Mouse (Mus musculus) left cerebral cortex, postnatal 14 days (tissue): ENCODE measurements at regions not wholly inside any gene's neighbourhood (a gene's known extent, or its start where the extent isn't known, plus 50 kb on each side); places are given as distances from the start of the nearest gene placed in this dataset.

Experiments
- DNase-seq, 2 experiments: peaks; one replicate each; pipeline ENCODE4 v3.0.0; 2021 to 2022; ENCODE audit warnings: low spot score in 2 of 2, mixed read lengths in 1 of 2
- intact Hi-C: fragments of 180-260 bp; cut with DNase I; formaldehyde crosslinking; loops from one replicate; pipeline ENCODE4 v1.15.1; 2025

GRCm38 (mm10) chr3:58124886-58125285, 277.0 kb upstream of the Pfn2 start:
- DNase-seq: no peak
- intact Hi-C loops: no loop called here

DNA sequence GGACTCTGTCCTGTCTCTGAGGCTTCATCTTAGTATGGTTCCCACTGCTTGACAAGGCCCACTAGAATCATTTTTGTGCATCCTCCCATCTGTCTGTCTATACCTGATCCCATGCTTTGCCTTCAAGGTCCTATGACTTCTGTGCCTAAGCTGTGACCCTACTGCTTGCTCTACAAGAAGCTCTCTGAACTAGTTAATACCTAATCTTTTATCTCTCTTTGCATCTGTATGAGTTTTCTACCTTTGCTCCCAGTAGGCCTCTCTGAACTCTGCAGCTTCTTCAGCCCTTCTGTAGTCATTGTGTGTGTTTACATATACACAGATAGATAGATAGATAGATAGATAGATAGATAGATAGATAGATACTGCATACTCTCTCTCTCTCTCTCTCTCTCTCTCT, 279.1 kb upstream of the Pfn2 start:
- DNase-seq: no peak
- intact Hi-C loops: no loop called here

GRCm38 (mm10) chr3:58128059-58128458, 280.2 kb upstream of the Pfn2 start:
- no peak for DNase-seq
- intact Hi-C loops: no loop called here

DNA sequence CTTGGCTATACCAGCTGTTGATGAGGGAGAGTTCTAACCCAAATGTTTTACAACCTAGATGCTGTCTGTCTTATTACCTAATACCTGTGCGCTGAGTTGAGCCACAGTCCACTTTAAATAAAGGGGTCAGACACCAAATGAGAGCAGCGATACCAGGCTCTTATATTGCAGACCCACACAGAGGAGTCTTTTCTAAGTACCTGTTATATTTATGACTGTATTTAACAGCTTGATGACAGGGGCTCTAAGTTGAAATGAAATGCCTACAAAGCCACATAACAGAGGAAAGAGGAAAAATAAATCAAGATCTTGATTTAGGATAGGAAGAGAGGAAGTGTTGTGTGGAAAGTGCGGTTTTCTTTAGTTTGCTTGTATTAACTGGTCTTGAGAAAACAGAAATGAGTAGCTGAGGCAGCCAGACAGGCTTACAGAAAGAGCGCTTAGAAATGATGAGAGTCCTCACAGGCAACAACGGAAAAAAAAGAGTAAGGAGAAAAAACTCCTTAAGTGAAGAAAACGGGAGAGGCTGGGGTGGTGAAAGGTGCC, 281.6 kb upstream of the Pfn2 start:
- intact Hi-C loops: no loop called here
- DNase-seq: no peak

- intact Hi-C loops: no loop called here
Measured at GRCm38 (mm10) chr3:58135607-58136365, 278.7 kb upstream of the Tsc22d2 start.

GRCm38 (mm10) chr3:58138726-58139585, 275.6 kb upstream of the Tsc22d2 start:
- peak in 1 of 2 experiments; percentile 52 for DNase-seq
- intact Hi-C loops: no loop called here

More at GRCm38 (mm10) chr3:58135607-58136365, 278.7 kb upstream of the Tsc22d2 start:
- DNase-seq: no peak

DNA sequence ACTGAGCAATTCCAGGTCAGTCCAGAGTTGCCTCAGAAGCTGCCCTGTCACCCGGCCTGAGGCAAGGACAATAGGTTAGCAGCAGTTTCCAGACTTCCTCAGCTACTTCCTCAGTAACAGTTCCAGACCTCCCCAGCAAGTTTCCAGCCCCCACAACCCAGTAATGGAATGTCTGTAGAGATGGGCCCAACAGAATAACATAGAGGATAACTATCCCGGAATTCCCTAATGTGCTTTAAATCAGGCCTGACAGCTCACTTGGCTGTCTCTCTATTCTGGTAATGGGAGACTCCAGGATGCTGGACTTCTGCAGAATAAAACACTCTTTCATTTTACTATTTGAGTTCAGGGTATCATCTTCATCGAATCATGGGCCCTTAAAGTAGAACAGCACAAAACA, 268.4 kb upstream of the Tsc22d2 start:
- no peak for DNase-seq
- intact Hi-C loops: no loop called here

- no peak for DNase-seq
- intact Hi-C loops: no loop called here
Measured at GRCm38 (mm10) chr3:58146762-58147161, 267.8 kb upstream of the Tsc22d2 start.

- intact Hi-C loops: no loop called here
- peak in 1 of 2 experiments; percentile 25 for DNase-seq
Measured at GRCm38 (mm10) chr3:58153141-58153540, 261.4 kb upstream of the Tsc22d2 start.

GRCm38 (mm10) chr3:58153874-58154756, 260.4 kb upstream of the Tsc22d2 start:
- DNase-seq: no peak
- intact Hi-C loops: no loop called here

DNA sequence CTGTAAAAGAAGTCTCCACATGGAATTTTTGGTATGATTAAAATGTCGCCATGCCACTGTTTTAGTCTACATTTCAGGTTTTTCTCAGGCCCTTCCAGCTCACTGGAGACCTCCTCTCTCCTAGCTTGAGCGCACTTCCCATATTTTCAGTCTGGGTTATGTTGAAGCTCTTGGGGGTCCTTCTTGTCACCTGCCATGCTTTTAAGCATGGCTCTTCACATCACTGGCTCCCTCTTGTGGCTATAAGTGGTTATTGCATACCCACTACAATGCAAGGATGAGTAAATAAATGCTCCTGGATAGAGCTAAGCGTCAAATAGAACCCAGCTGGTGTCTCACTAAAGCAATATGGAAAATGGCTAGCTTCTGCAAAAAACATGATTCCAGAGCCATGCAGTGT, 255.1 kb upstream of the Tsc22d2 start:
- intact Hi-C loops: no loop called here

GRCm38 (mm10) chr3:58162238-58162637, 252.3 kb upstream of the Tsc22d2 start:
- DNase-seq: no peak
- intact Hi-C loops: loop anchor here (2.0 kb wide), 2 partner anchors 253 to 329 kb away; partner anchors contain the start of gene Tsc22d2

More for the DNA sequence above, 255.1 kb upstream of the Tsc22d2 start:
- DNase-seq: peak; percentile 49 to 65

DNA sequence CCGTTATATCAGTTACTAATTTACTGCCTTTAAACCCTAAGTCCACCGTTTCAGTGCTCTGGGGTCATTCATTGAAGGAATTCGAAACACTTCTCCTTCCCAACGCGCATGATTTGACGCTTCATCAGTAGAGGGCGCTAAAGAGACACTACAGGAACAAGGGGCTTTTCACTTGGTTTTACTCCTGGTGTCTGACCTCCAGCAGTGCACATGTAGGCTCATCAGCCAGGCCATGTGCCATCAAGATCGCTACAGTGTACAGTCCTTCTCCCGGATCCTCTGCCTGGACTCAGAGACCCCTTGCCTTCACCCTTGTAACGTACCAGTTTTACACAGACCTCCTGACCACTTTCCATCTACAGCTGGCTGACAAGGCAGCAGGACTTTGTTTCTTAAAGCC, 250.7 kb upstream of the Tsc22d2 start:
- intact Hi-C loops: loop anchor here (2.0 kb wide), 2 partner anchors 251 to 327 kb away; partner anchors contain the start of gene Tsc22d2

DNA sequence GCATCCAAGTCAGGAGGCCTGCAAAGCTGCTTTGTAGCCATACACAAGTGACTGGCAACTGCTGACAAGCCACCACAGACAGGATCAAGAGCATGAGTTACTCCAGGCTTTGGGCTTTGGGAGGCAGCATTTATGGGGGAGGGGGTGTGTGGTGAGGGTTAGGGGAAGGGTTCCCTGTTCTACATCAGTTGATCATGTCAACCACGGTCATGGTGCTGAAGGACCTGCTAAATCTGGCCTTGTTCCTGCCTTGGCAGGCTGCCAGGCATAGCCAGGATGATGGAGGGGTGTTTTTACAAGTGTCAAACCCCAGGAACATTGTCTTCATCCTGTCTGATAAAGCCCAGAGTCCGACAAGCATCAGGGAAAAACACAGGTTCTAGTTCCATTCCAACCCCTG, 247.9 kb upstream of the Tsc22d2 start:
- intact Hi-C loops: no loop called here

More for the DNA sequence above, 250.7 kb upstream of the Tsc22d2 start:
- DNase-seq: peak; percentile 78 to 82

DNA sequence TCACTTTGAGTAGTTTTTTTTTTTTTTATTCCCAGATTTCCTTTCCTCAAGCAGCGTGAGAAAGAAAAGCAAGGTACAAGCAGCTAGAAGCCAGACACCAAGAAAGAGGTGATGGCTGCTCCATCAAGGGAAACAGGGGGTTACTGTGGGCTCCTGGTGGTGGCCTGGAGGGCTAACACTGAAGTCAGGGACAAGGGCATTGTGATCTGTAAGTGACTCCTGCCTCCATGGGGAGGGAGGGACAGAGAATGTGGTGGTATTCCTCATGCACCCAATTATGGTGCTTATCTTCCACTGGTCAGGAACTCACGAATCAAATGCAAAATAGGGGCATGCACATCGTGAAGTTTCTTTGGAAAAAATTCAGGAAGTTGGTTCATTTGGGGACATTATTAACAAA, 247.4 kb upstream of the Tsc22d2 start:
- no peak for DNase-seq
- intact Hi-C loops: no loop called here

More for the DNA sequence above, 247.9 kb upstream of the Tsc22d2 start:
- no peak for DNase-seq

GRCm38 (mm10) chr3:58167761-58168290, 246.7 kb upstream of the Tsc22d2 start:
- no peak for DNase-seq
- intact Hi-C loops: no loop called here

DNA sequence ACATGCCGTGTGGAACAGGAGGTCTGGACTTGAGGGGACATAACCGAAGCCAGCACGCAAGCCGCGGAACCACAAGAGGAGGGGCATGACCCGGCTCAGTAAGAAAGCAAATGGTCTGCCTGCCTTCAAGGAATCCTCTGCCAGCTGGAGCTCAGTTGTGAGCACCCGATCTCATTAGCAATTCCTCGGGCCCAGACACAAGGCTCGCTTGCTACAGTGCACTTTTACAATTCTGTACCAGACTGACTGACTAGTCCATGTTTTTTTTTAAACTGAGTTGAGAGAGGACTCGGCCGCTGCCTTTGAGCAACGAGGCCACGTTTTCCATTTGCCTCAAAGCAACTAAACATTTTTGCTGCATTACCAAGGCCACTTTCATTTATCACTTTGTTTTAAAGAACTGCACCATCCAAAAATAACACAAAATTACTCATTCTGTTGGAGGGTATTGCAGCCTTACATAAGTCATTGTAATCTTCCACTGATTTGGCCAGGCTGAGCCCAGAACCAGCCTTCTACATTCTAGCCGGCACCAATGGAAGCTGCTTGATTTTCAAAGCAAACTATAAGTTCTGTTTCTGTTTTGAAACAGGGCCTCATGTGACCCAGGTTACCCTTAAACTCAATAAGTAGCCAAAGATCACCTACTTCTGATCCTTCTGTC, 245.9 kb upstream of the Tsc22d2 start:
- DNase-seq: peak; percentile 27 to 28
- intact Hi-C loops: no loop called here

DNA sequence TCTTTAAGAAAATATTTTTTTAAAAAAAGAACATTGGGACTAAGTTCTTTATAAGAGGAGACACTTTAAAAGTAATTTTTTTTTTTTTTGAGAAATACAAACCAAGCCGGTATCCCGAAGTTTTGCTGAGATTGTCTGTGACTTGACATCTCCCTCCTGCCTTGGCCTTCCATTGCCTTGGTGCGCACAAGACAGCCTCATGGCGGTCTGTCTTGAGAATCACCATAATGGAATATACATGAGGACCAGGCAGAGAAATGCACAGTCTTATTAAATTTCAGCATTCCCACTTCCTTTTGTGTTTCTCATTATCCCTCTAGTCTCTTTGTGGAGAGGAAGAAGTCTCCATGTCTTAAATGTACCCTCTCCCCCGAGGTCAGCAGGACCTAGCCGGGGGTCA, 244.7 kb upstream of the Tsc22d2 start:
- no peak for DNase-seq
- intact Hi-C loops: no loop called here
